Mouse (Mus musculus) gonadal fat pad, adult 2 months (tissue): ENCODE results near the gene Tmem174. TPM values are rescaled to one million over a fixed set of nuclear protein-coding genes. Genes with fewer than 3 reads are reported as not detected.

Source experiments
- polyA plus RNA-seq: library from polyadenylated mRNA; depleted of rRNA; stranded (reverse); fragments of >200 nt; gene quantifications from 2 replicates; pipeline ENCODE4 v1.2.3, GENCODE M21; 2012; rRNA removed

Gene Tmem174
- polyA plus RNA-seq, 1 experiment = not detected

Other genes starting within 250 kb of the Tmem174 start
- gene Gm10320, start 145.4 kb downstream of the Tmem174 start, polyA plus RNA-seq = 2.6 and 2.7 TPM in 2 replicates
- gene Tmem171, start 57.4 kb upstream of the Tmem174 start, polyA plus RNA-seq = 0.24 and 0.27 TPM in 2 replicates
- gene Fcho2, start 178.0 kb upstream of the Tmem174 start, polyA plus RNA-seq = 13.9 and 14.4 TPM in 2 replicates